Mouse (Mus musculus): ENCODE results near the gene Nrp1.

GRCm38 (mm10) chr8:128327922-128328321, 30.5 kb upstream of the Nrp1 start:
- TF ChIP-seq CTCF (IDR thresholded peaks at IDR 0.05) (no peak), EP300 (IDR thresholded peaks at IDR 0.05) (no peak)
